Mouse (Mus musculus) Muller cell, postnatal 12 days (primary cell): ENCODE measurements around the gene Ctse.
A peak's percentile ranks its signal among the peaks of the same experiment; 100 is the strongest.

ENCODE experiments used
- DNase-seq: peaks from one replicate; pipeline ENCODE4 v3.0.0-alpha.2; 2015; ENCODE audit errors: inconsistent ontology term

Ctse gene

DNA sequence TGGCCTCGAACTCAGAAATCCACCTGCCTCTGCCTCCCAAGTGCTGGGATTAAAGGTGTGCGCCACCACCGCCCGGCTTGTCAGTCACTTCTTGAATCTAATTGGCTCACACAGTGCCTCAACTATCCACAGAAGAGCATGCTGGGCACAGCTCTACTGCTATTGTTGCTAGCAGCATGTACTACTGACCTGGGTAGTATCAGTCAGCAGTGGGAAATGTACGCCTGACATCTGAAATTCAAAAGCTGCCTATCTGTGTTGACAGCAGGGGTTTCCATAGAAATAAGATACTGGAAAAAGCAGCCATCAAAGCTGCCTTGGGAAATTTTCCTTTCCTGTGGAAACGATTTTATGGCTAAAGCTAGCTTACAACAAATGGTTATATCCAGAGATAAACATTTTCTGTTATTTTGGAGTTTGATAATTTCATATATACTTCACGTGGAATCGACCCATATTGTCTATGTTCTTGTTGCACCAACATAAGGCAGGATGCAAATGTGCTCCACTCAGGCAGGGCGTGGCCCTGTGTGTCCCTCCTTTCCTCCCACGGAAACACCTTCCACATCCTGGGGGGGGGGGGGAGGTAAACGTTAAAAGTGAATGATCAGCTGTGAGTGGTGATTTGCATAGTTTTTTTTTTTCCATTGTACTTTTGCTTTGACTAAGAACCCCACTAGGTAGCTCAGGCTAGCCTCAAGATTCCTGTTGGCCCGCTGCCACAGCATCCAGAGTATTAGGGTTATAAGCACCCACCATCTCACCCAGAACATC is 14.8 kb downstream of the Ctse start:
- no peak for DNase-seq

DNA sequence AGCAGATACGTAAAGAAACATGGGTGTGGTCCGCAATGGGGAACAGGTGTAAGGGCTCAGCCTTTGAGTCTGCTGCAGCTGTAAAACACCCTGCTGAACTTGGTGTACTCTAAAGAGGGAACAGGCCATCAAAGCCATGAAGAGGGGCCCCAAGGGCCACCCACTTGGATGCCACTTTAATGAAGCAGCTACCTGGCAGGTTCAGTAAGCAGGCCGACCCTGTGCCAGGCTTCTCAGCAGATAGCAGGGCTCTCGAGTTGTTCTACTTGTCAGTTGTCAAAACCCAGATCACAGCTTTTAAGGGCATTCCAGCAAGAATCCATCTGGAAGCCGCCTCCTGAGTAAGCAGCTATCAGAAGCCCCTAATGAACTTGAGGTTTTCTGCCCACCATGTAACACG is 17.5 kb downstream of the Ctse start:
- DNase-seq: no peak

DNA sequence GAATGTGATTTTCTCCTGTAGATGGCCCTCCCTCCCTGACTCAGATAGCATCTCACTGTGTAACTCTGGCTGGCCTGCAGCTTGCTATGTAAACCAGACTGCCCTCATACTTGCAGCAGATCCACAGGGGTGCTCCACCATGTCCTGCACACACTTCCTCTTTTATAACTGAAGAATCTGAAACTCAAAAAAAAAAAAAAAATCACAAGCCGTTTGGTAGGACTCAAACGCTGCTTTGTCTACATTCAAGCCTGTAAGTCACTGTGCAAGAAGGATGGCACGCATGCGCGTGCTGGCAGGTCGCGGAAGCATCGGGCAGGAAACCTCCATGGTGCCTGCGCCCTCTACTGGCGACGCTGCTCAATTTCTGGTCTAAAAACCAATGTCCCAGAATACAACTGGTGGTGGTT is 19.8 kb downstream of the Ctse start:
- DNase-seq: peak; percentile 75

GRCm38 (mm10) chr1:131659512-131660085 is 21.5 kb downstream of the Ctse start:
- DNase-seq: no peak

GRCm38 (mm10) chr1:131660266-131660665 is 22.2 kb downstream of the Ctse start:
- no peak for DNase-seq

- no peak for DNase-seq
Measured at GRCm38 (mm10) chr1:131660716-131661472, 22.8 kb downstream of the Ctse start.

DNA sequence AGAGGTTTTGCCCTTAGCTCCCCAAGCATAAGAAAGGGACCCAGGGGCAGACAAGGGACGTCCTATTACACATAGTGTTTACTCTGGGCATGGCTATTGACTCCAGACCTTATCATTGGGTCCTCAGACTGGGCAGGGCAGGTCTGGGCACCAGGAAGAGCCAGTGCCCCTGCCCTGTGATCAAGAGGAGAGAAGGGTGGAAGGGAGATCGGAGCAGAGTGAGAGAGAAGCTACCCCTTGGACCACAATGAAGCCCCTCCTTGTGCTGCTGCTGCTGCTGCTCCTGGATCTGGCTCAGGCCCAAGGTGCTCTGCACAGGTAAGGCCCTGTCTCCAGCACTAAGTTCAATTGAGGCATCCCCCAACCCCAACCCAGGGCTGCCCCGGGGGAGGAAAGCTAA is 23.6 kb downstream of the Ctse start:
- no peak for DNase-seq

DNA sequence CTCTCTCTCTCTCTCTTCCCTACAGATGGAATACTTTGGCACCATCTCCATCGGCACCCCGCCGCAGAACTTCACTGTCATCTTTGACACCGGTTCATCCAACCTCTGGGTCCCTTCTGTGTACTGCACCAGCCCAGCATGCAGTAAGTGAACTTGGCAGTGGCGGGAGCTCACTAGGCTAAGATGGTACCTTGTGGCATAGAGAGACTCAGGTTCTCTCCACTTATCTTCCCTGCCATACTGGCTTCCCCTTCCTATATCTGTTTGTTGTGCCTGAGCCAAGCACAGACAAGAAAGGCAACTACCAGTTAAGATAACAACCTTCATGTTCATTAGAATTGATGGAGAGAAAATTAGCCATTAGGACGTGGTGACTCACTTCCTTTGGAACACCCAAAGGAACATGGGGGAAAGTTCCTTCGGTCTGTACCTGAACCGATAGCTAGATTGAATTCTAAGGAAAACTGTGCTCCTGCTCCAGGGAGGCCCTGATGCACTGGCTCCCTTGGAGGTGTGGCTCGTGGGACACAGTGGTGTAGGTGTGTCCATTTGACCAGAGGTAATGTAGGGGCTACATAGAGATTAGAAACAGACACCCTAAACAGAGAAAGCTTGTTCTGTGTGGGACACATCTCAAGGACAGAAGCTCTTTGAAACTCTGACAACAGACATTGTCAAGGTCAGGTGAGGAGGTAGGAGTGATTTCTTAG is 25.3 kb downstream of the Ctse start:
- no peak for DNase-seq

- DNase-seq: no peak
Measured at GRCm38 (mm10) chr1:131664136-131664535, 26.0 kb downstream of the Ctse start.

- DNase-seq: no peak
Measured at GRCm38 (mm10) chr1:131665886-131666285, 27.8 kb downstream of the Ctse start.

GRCm38 (mm10) chr1:131671113-131671512 is 33.0 kb downstream of the Ctse start:
- no peak for DNase-seq

DNA sequence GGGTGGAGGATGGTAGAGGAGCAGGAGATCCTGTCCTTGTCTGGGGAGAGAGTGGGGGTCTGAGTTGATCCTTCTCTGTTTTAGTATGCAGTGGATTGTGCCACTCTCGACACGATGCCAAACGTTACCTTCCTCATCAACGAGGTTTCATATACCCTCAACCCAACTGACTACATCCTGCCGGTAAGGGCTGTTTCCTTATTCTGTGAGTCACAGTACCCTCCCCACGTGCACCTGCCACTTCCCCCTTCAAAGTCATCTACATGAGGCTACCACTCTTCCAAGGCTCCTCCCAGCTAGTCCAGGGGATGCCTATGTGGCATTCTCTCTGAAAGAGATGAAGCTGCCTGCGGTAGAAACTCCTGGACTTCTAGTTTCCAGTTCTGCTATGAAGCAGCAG is 34.3 kb downstream of the Ctse start:
- DNase-seq: no peak

- no peak for DNase-seq
Measured at GRCm38 (mm10) chr1:131679644-131680043, 41.5 kb downstream of the Ctse start.

- DNase-seq: no peak
Measured at GRCm38 (mm10) chr1:131687739-131688138, 49.6 kb downstream of the Ctse start.

- DNase-seq: peak; percentile 71
Measured at GRCm38 (mm10) chr1:131688475-131688874, 50.4 kb downstream of the Ctse start, which contains the start of gene Rab7b. Gene Rab7b, plus strand, starts transcription at chr1:131688695.

- DNase-seq: no peak
Measured at GRCm38 (mm10) chr1:131689016-131689415, 50.9 kb downstream of the Ctse start.

DNA sequence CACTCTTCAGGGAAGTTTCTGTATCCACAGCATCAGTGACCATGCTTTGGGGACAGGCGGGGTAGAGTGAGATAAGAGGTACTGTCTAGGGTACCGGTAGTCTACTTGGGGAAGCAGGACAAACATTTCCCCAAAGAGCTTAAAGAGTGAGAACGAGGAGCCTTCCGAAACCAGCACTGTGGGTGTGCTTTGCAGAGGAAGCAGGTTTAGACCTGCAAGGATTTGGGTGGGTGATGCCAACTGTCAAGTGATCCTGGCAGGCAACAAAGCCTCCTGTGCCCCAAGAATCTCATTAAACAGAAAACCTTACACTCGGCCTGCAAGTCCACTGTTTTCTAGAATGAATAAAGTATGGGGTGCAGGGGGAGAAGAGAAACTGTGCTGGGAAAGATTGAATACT is 51.8 kb downstream of the Ctse start:
- DNase-seq: no peak

DNA sequence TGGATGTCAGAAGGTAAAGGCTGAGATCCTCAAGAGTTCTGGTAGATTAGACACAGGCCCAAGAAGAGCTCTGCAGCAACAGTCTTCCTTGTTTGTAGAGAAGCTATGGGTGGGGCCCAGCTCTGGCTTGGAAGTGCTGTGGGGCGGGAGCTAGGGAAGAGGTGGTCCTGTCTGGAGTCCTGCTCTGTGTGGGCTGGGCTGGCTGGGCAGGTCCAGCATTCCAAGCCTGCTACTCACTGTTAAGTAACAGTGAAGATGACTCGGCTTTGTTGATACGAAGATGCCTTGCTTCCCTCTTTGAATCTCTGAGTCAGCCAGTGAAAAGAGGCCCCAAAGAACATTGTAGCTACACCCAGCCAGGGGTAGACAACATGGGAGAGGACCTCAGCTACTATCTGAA is 52.3 kb downstream of the Ctse start:
- peak; percentile 88 for DNase-seq

- DNase-seq: peak; percentile 76
Measured at GRCm38 (mm10) chr1:131691356-131691755, 53.2 kb downstream of the Ctse start.

- DNase-seq: no peak
Measured at GRCm38 (mm10) chr1:131695308-131695707, 57.2 kb downstream of the Ctse start.

DNA sequence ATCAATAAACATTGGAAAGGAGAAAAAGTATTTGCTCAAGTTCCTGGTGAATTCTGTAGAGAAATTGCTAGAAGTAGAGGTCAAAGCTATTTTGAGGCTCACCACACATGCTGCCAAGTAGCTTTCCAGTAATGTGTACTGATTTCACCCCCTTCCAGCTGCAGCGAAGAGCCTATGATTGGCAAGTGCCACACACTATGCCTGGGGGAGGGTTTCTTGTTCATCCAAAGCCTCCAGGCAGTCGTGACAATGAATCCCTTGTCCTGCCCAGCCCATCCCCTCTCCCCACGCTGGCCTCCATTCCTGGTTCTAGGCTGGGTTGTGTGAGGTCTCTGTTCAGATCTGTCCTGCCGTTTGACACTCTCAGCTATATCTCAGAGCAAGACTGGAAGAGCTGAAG is 58.2 kb downstream of the Ctse start:
- DNase-seq: peak; percentile 79

- no peak for DNase-seq
Measured at GRCm38 (mm10) chr1:131698770-131699169, 60.7 kb downstream of the Ctse start.
